Comparison of ENCODE assay signal across 8 mouse cellular contexts in the genomic region with DNA sequence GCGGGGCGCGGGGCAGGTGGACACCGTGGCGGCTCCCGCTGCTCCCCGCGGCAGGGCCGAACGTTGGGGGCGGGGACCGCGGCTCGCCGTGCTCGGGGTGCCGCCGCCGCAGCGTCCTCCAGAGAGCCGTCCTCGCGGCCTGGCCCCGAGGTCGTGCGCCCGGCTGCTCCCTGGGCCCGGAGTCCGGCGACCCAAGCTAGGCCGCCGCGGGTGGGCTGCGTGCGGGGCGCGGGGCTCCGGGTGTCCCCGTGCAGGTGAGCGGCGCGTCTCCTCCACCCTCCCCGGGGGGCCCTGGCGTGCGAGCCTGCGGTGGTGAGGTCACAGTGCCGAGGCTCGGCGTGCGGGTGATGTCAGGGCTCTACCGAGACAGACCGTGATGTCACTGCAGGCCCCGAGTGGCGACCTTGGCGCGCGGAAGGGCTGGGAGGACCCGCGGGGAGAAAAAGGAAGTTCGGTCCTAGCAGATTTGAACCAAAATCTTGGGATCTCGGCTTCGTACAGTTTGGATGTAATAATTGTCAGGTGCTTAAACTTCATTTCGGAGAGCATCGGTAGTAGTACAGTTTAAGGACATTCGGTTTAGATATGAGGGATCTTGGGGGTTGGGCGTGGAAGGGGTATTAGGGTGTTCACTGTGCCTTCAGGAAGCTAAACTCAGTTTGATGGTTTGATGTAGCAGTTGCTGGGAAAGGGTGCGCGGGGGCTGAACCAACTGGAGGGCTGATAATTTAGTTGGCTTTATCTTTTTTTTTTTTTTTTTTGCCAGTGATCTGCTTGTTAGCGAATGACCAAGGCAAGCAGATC. TPM values are rescaled to one million over a fixed set of nuclear protein-coding genes. Genes with fewer than 3 reads are reported as not detected.
DNase-seq lines count a peak whose midpoint lies in the region; ATAC-seq and TF ChIP-seq lines count a peak whose summit lies in the region.

No protein-coding gene starts in this region.

- no peaks in the 10 kb centered on the region for H3K36me3 ChIP-seq in heart, embryonic 14.5 days (ENCODE audit: control insufficient read depth, insufficient read depth, low read length)
- no peaks in the 10 kb centered on the region for H3K36me3 ChIP-seq in lung, embryonic 14.5 days (ENCODE audit: insufficient read depth)
- no peaks in the 10 kb centered on the region for H3K36me3 ChIP-seq in thymus, adult 2 months (ENCODE audit: control insufficient read depth, insufficient read depth, low read length)

- H3K27ac ChIP-seq in heart, embryonic 14.5 days (replicated peaks in 1 of 2; ENCODE audit: control insufficient read depth in 1 of 2, insufficient read depth in 1 of 2, low read depth in 2 of 2, low read length in 2 of 2): peak overlapping the region; percentile 36 to 75
- H3K27ac ChIP-seq in lung, embryonic 14.5 days (ENCODE audit: low read depth): peak overlapping the region; percentile 82
- peak overlapping the region; percentile 67 for H3K27ac ChIP-seq in olfactory bulb, adult 2 months (ENCODE audit: insufficient read depth, low read depth, low read length)
- H3K27ac ChIP-seq in thymus, adult 2 months (ENCODE audit: control insufficient read depth, insufficient read depth, low read length): no peak overlapping the region

- H3K4me2 ChIP-seq in heart, embryonic 14.5 days (ENCODE audit: low read length): peak overlapping the region; percentile 69
- peak overlapping the region; percentile 60 for H3K4me2 ChIP-seq in lung, embryonic 14.5 days

- TF ChIP-seq CTCF in brain, embryonic 14.5 days (IDR thresholded peaks at IDR 0.05; ENCODE audit: borderline replicate concordance, extremely low read depth, insufficient read depth, insufficient read length): no peak
- no peak for TF ChIP-seq CTCF in lung, embryonic 14.5 days (IDR thresholded peaks at IDR 0.05; ENCODE audit: low read depth)
- no peak for TF ChIP-seq CTCF in olfactory bulb, adult 2 months (IDR thresholded peaks at IDR 0.05; ENCODE audit: insufficient read depth, low read depth, low read length)
- no peak for TF ChIP-seq CTCF in thymus, adult 2 months (IDR thresholded peaks at IDR 0.05; ENCODE audit: borderline replicate concordance, control insufficient read depth, extremely low read depth, insufficient read depth, low read length, poor library complexity)

- no peak for TF ChIP-seq POLR2A in brain, embryonic 14.5 days (IDR thresholded peaks at IDR 0.05; ENCODE audit: borderline replicate concordance, extremely low read depth, insufficient read depth, insufficient read length, poor library complexity, severe bottlenecking)
- no peak for TF ChIP-seq POLR2A in olfactory bulb, adult 2 months (IDR thresholded peaks at IDR 0.05; ENCODE audit: insufficient read depth, low read depth, low read length)
- no peak for TF ChIP-seq POLR2A in thymus, adult 2 months (IDR thresholded peaks at IDR 0.05; ENCODE audit: control insufficient read depth, extremely low read depth, insufficient read depth, low read length, poor library complexity)

- peak; percentile 63 for ATAC-seq in erythroblast, adult 5-6 weeks (replicated peaks; ENCODE audit: low FRiP score, poor library complexity, severe bottlenecking)
- ATAC-seq in heart, embryonic 14.5 days (ENCODE audit: insufficient number of reproducible peaks, insufficient read depth, low FRiP score, low read depth): peak; percentile 77
- peak; percentile 82 for ATAC-seq in lung, embryonic 14.5 days (ENCODE audit: insufficient read depth)

- H3K9ac ChIP-seq in heart, embryonic 14.5 days (ENCODE audit: low read length): peak overlapping the region; percentile 96
- H3K9ac ChIP-seq in lung, embryonic 14.5 days: peak overlapping the region; percentile 87

- under 1% methylated on average over 64 of the region's 69 CpGs for WGBS in heart, embryonic 14.5 days
- WGBS in lung, embryonic 14.5 days: under 1% methylated on average over 48 of the region's 69 CpGs
- under 1% methylated on average over 68 of the region's 69 CpGs for WGBS in olfactory bulb, adult 2 months
- WGBS in thymus, adult 2 months: 1% methylated on average over 69 of the region's 69 CpGs

- H3K4me1 ChIP-seq in heart, embryonic 14.5 days (ENCODE audit: control insufficient read depth in 2 of 2, insufficient read depth in 2 of 2, low read length in 2 of 2): peaks cover 6 to 11% of the 10 kb centered on the region in 2 experiments
- H3K4me1 ChIP-seq in lung, embryonic 14.5 days (ENCODE audit: insufficient read depth): 0 out of 2 replicates have a peak, but pooled peaks cover 4% of the 10 kb centered on the region
- H3K4me1 ChIP-seq in olfactory bulb, adult 2 months (ENCODE audit: control insufficient read depth, insufficient read depth, low read length): peaks cover 17% of the 10 kb centered on the region
- H3K4me1 ChIP-seq in thymus, adult 2 months (replicated peaks; ENCODE audit: control insufficient read depth, insufficient read depth, low read length): peaks cover 12% of the 10 kb centered on the region

- H3K4me3 ChIP-seq in heart, embryonic 14.5 days (ENCODE audit: control insufficient read depth in 1 of 2, insufficient read depth in 1 of 2, low read depth in 1 of 2, low read length in 2 of 2): peak overlapping the region; percentile 92 to 95
- peak overlapping the region; percentile 74 for H3K4me3 ChIP-seq in lung, embryonic 14.5 days (ENCODE audit: low read depth, low read length)
- peak overlapping the region; percentile 98 for H3K4me3 ChIP-seq in olfactory bulb, adult 2 months (ENCODE audit: insufficient read depth, low read depth, low read length)
- peak overlapping the region; percentile 80 for H3K4me3 ChIP-seq in thymus, adult 2 months (ENCODE audit: control insufficient read depth, insufficient read depth, low read length)

- no peaks in the 10 kb centered on the region for H3K27me3 ChIP-seq in heart, embryonic 14.5 days (ENCODE audit: control insufficient read depth, insufficient read depth, low read length)
- no peaks in the 10 kb centered on the region for H3K27me3 ChIP-seq in lung, embryonic 14.5 days (ENCODE audit: insufficient read depth, low read length)
- H3K27me3 ChIP-seq in thymus, adult 2 months (ENCODE audit: control insufficient read depth, insufficient read depth, low read length): no peaks in the 10 kb centered on the region

- DNase-seq in ES-CJ7 (ENCODE audit: low read depth, low spot score): peak; percentile 68
- DNase-seq in brain, embryonic 14.5 days (ENCODE audit: low read depth): peak; percentile 58
- peak; percentile 49 to 76 for DNase-seq in kidney, postnatal 25 days
- DNase-seq in lung, embryonic 14.5 days: peak; percentile 74
- DNase-seq in thymus, adult 2 months: peak; percentile 69

- H3K9me3 ChIP-seq in heart, embryonic 14.5 days (ENCODE audit: control insufficient read depth, low read length): no peaks in the 10 kb centered on the region
- no peaks in the 10 kb centered on the region for H3K9me3 ChIP-seq in lung, embryonic 14.5 days (ENCODE audit: low read depth, low read length)

RNA-seq across cellular contexts. Expression of a gene that starts 22.7 kb away (rescaled TPM):
- polyA plus RNA-seq in brain, embryonic 14.5 days (2012; rRNA removed): 20.1 and 23.4 TPM in 2 replicates
- 153 and 163 TPM in 2 replicates for total RNA-seq in erythroblast, adult 5-6 weeks (2015; ENCODE audit: low replicate concordance)
- 302 and 381 TPM in 2 replicates for total RNA-seq in erythroblast, adult 5-6 weeks (2017; ENCODE audit: low replicate concordance)
- 16.4 and 17.8 TPM in 2 replicates for polyA plus RNA-seq in heart, embryonic 14.5 days (2014; fragmentation: Nextera tagmentation; extraction: Ambion mirVana)
- 19.5 and 23.5 TPM in 2 replicates for polyA plus RNA-seq in lung, embryonic 14.5 days (2014; fragmentation: Nextera tagmentation; extraction: Ambion mirVana)
- polyA plus RNA-seq in olfactory bulb, adult 2 months (2012; ENCODE audit: insufficient read depth, insufficient read length, low replicate concordance, missing spikeins): not detected in 2 replicates
- 17.6 and 18.1 TPM in 2 replicates for polyA plus RNA-seq in thymus, adult 2 months (2012; rRNA removed)

RNA-seq across cellular contexts. Expression of a gene that starts 54.7 kb away (rescaled TPM):
- 11.5 and 16.3 TPM in 2 replicates for polyA plus RNA-seq in brain, embryonic 14.5 days (2012; rRNA removed)
- total RNA-seq in erythroblast, adult 5-6 weeks (2015; ENCODE audit: low replicate concordance): 42.8 and 49.2 TPM in 2 replicates
- 64.0 and 79.3 TPM in 2 replicates for total RNA-seq in erythroblast, adult 5-6 weeks (2017; ENCODE audit: low replicate concordance)
- polyA plus RNA-seq in heart, embryonic 14.5 days (2014; fragmentation: Nextera tagmentation; extraction: Ambion mirVana): 28.6 and 35.7 TPM in 2 replicates
- polyA plus RNA-seq in lung, embryonic 14.5 days (2014; fragmentation: Nextera tagmentation; extraction: Ambion mirVana): 56.0 and 58.6 TPM in 2 replicates
- not detected in 2 replicates for polyA plus RNA-seq in olfactory bulb, adult 2 months (2012; ENCODE audit: insufficient read depth, insufficient read length, low replicate concordance, missing spikeins)
- polyA plus RNA-seq in thymus, adult 2 months (2012; rRNA removed): 15.5 and 21.6 TPM in 2 replicates

Comparison
In these comparisons a context has a peak if more than half of its experiments do, and no peak if none do; other contexts are left out.
1. RNA of a gene that starts 22.7 kb away (polyA plus RNA-seq): 19.5 to 23.5 TPM in lung, embryonic 14.5 days, 20.1 to 23.4 TPM in brain, embryonic 14.5 days, 17.6 to 18.1 TPM in thymus, adult 2 months and 16.4 to 17.8 TPM in heart, embryonic 14.5 days; not detected in olfactory bulb, adult 2 months; every median in the first group is over 10 times any median in the second.
2. Peak in every context shown above with its lines, with median percentiles within 50 percentile points of each other: DNase-seq, ATAC-seq and H3K4me3 ChIP-seq.